Mouse (Mus musculus) T-cell, adult 2 months (primary cell): ENCODE results near the gene Psen2.
A peak's percentile ranks its signal among the peaks of the same experiment; 100 is the strongest.

Source experiments
- DNase-seq: peaks from one replicate; pipeline ENCODE4 v3.0.0; 2022; ENCODE audit warnings: low spot score

Gene Psen2

DNA sequence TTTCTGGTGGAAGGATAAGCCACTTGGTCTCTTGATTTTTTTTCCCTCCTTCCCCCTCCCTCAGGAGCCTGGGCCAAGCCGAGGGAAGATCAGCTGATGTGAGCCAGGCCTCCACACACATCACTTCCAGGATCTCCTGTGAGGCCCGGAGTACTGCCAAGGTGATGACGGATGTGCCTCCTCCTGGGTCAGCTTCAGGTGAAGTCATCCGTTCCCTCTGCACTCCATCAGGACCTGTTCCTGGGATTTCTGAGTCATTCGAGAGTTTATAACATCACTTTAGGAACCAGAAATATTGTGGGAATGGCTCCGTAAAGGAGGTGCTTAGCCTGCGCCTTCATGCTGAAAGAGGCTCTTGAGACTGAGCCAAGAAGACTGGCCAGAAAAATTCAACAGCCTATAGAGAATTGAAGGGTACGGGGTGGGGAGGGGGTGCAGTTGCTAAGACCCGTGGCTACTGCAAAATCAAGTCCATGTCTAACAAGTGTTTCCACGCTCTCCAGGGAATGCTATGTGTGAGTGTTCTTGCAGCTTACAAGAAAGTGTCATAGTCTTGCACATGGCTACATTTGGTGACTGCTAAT is 11.6 kb upstream of the Psen2 start:
- no peak for DNase-seq

GRCm38 (mm10) chr1:180269033-180269432 is 5.8 kb upstream of the Psen2 start:
- DNase-seq, result no peak

GRCm38 (mm10) chr1:180268249-180269031 is 5.2 kb upstream of the Psen2 start:
- DNase-seq, result peak; percentile 80

- no peak for DNase-seq
Observed at GRCm38 (mm10) chr1:180267151-180267550, 3.9 kb upstream of the Psen2 start.

DNA sequence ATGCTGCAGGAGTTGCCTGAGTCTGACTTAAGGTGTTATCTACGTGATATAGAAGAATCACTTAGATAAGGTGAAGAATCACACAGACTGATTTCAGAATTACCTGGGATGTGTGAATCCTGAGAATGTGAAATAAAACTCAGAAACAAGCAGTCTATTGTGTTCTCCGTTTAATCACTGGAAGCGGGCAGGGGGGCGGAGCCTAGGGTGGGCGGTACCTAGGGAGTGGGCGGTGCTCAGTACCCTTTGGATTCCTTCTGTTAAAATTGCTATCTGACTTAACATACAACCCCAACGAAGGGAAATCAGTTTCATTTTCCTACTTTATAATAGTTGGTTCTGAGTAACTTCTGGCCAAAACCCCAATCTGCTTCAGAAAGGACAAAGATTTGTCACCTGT is 2.2 kb upstream of the Psen2 start:
- DNase-seq, result peak; percentile 47

DNA sequence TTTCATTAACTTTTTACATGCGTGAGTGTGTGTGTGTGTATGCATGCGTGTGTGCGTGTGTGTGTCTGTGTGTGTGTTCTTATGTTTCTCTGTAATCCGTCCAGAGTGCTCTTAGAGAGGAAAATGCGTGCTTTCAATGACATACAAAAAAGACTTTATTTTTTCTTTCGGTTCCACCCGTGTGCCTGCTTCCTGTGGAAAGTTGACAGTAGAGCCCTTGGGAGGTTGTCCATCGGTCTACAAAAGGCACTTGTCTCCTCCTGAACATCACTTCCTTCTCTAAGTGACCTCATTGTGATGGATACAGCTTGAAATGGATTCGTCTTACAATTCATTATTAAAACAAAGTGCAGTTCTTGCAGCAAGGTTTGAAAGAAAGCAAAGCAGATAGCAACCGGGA is 1.6 kb upstream of the Psen2 start:
- DNase-seq, result peak; percentile 23

DNA sequence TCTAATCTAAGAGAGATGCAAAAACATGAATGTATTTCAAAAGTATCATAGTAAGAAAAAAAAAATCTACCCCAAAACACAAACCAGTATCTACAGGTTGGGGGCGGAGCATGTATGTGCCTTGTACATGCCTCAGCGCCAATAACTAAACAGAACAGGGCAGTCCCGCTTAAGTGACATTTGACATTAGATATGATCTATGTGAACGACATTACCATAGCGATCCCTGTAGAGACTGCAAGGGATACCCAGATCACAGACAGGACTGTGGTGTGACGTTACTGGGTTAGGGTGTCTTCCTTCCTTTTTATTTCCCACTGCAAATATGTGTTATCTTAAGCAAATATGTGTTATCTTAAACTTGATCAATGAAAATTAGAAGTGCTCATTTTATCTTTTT is 1.2 kb upstream of the Psen2 start:
- peak; percentile 17 for DNase-seq

- DNase-seq, result no peak
Observed at GRCm38 (mm10) chr1:180261857-180262570, 1.2 kb downstream of the Psen2 start.

DNA sequence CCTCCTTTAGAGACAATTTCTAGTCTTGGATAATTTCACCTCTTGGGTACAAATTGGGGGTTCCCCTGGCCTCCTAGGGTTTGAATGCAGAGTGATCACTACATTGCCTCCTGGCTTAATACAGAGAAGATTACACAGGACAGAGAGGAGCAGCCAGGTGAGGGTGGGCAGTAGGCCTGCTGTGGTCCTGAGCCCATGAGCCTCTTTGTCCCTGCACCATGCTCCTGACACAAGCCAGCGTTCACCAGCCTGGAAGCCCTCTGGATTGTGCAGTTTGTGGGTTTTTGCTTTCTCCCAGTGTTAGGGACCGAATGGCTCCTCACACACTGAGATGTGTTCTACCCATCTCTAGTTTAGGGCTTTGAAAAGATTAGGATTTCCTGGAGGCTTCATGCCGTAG is 1.8 kb downstream of the Psen2 start:
- DNase-seq, result no peak

DNA sequence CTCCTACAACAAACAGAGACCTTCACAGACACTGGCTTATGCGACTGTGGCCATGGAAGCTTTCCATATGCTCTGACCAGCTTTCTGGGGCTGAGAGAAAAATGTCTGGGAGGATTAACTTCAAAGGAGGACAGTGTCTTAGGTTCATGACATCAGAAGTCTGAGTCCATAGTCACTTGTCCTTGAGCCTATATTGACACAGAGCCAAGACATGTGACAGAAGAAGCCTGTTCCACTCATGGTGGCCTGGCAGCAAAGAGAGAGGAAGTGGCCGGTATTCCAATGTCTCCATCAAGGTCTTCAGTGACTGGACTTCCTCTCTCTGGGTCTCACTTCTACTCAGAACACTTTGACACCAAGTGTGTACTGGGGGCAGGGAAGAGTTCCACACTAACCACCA is 2.4 kb downstream of the Psen2 start:
- DNase-seq, result no peak

GRCm38 (mm10) chr1:180259753-180260152 is 3.5 kb downstream of the Psen2 start:
- no peak for DNase-seq

GRCm38 (mm10) chr1:180257446-180257845 is 5.8 kb downstream of the Psen2 start:
- no peak for DNase-seq

- no peak for DNase-seq
Observed at GRCm38 (mm10) chr1:180256866-180257265, 6.4 kb downstream of the Psen2 start.

DNA sequence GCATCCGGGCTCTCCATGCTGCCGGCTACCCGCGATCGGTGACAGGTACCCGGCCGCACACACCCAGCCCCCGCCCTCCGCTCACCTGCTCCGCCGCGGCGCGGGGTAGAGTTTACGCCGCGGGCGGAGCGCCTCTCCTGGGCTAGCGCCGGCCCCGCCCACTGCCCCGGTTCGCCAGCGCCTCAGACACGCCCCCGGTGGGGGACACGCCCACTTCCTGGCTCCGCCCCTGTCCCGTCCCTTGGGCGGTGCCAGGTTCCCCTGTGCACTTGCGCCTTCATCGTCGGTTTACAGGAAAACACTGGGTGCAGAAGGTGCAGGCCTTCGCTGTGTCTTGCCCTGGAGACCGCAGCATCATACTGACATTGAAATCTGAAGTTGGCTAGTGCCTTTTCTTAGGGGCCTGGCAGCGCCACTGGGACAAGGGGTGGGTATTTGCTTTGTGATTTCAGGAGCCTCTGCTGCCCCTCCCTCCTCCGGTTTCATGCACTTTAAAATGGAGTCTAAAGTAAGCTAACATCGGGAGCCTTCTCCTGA is 7.0 kb downstream of the Psen2 start:
- peak; percentile 98 for DNase-seq

DNA sequence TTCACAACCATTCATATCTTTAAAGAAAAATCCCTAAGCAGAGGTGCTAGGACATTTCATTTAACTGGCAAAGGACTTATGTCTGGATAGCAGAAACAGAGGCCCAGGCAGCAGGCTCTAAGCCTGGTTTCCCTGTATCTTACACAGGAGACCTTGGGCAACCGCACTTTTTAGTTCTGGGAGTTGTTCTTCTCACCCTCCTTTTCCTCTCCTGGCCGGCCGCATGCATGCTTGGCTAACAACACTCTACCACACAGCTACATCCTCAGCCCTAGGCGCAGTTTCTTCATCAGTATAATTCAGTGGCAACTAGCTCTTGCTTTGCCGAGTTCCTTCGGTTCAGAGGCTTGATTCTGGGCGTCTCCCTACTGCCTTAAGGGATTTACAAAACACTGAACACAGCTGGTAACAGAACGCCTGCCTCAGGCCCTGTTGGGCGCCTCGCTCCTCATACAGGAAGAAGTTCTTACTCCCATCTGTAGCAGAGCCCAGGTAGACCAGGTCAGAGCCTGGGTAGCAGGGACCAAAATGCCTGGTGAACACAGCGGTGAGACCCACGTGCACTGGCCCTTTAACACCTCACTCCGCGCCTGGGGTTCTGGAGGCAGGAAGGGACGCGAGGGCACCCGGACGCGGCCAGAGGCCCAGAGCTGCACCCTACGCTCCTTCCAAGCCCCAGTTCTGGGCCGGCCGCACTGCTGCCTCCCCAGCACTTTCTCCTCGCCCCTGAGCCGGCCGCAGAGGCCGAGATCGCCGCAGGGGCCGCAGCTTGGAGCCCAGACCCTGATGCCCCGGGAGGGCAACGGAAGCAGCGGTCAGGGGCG is 7.7 kb downstream of the Psen2 start:
- peak; percentile 34 for DNase-seq

GRCm38 (mm10) chr1:180254316-180254715 is 8.9 kb downstream of the Psen2 start:
- no peak for DNase-seq

DNA sequence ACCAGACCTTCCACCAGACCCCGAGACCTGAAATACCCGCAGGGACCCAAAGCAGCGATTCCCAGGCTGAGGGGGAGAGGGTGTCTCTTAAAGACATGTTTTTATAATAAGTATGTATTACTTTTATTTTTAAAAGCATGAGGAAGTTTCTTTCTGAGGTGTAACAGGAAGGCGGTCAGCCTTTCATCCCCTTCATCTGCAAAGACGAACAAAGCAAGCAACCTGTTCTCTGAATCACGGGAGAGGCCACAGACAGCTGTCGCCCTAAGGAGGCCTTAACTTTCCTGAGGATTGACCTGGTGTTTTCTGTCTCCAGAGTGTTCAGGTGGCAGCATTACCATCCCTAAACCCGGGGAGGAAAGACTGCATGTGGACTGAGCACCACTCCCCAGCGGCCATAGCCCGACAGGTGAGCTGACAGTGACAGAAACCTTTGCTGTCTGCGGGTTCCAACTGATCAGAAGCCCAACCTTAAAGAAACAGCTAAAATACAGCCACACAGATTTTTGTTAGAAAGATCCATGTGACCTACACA is 10.5 kb downstream of the Psen2 start:
- DNase-seq, result peak; percentile 6

GRCm38 (mm10) chr1:180251176-180252048 is 11.8 kb downstream of the Psen2 start:
- no peak for DNase-seq

DNA sequence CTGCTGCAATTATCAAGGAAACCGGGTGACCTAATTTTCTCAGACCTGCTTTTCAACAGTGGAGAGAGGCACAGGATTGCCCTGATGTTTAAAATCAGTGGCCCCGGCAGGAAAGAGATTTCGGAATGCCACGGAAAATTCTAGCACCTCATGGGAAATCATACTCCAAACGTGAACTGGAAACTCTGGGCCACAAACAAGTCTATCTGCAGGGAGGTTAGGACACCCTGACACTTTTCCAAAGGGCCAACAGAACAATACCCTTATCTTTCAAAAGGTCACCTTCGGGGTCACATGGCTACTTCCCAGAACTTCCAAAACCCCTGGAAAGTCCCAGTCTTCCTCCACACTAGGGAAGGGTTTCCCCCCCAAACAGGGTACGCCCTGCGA is 12.8 kb downstream of the Psen2 start:
- no peak for DNase-seq

GRCm38 (mm10) chr1:180249666-180250440 is 13.4 kb downstream of the Psen2 start:
- no peak for DNase-seq
